Mouse (Mus musculus) testis, postnatal 14 days (tissue): ENCODE results near the gene Hvcn1.

Source experiments
- DNase-seq: peaks from one replicate; pipeline ENCODE4 v3.0.0; 2021; ENCODE audit warnings: low spot score

The Hvcn1 gene

DNA sequence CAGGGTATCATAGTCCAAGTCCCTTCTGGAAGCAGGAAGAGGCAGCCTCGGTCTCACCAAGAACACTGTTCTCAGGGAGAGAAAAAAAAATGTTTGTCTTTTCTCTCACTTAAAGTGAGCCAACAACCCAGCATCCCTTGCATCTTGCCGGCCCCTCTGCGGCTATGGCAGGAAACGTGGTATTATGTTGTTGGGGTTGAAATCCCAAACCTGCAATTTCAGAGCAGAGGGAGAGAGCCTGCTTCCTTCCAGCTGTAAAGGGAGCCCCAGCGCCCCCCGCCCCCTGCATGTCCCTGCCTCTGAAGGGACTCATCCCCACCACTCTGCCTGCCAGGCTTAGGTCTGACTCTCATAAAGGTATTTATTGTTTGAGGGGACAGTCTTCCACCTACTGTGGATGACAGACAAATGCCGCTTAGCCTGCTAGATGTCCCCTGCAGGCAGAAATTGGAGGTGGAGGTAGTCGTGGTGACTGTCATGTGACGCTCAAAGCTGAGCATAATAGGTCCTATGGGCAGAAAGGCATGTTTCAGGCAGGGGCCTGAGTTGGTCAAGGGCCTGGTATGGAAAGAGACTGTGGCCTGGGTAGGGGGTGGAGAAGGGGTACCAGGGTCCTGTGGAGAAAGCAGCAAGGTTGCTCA lies 28.7 kb downstream of the Hvcn1 start:
- DNase-seq, result no peak

DNA sequence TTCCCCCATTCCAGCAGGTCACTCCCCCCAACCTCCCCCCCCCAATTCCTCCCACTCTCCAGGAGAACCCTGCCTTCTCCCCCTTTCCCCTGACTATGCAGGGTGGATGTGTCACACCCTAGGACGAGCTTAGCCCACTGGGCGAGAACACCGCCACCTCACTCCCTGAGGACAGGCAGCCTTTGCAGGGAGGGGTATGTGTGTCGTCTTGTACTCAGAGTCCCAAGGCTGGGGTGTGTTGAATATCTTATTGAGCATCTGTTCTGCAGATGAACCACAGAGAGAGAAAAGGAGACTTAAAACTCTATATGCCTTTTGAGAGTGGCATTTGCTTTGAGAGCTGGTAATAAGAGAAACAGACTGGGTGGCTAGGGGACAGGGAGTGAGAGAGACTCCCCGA lies 30.6 kb downstream of the Hvcn1 start:
- DNase-seq, result no peak

DNA sequence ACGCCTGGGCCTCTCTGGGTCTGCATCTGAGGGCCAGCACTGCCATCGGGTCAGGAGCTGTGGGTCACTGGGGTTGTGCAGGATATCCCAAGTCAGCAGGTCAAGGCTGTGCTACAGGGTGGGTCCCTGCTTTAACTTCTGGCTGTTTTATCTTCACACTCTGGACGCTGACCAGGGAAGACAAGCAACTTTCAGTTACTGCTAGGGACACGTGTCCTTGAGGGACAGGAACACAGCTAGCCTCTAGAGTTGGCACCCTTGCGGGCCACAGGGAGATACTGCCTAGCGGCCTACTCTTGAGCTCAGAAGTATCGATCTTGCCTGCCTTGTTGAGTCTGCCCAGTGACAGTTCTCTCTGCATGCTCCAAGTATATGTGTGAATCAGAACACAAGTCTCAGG lies 33.0 kb downstream of the Hvcn1 start:
- peak; percentile 76 for DNase-seq

DNA sequence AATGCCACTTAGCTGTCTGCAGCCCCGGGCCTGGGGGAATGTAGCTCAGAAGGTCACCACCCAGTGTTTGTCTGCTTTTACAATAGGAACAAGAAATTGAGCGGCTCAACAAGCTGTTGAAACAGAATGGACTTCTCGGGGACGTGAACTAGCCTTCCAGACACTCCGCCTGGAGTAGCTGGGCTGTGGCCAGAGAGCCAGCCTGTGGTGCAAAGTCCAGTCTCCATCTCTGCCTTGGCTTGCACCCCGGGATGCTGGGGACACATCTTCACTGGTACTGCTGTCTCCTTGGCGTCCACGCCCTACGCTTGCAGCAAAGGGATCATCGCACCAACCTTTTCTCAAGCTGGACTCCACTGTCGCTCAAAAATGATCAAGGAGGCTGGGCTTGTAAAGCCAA lies 33.9 kb downstream of the Hvcn1 start:
- DNase-seq, result no peak

DNA sequence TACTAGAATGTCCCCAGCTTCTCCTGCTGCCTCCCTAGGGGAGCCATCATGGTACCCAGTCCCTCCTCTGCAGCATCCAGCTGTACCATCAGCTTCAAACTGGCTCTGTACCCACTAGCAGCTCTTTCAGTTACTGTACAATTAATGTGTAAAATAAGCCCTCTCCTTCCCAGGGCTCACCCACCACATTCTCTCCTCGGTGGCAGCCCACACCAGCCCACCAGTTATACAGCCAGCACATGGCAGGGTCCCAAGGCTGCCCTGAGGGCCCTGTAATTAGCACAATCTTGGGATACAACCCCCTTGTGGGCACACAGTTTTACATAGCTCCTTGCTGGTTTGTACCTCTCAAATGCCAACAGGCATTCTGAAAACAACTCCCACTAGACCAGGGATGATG lies 34.4 kb downstream of the Hvcn1 start:
- DNase-seq, result no peak

DNA sequence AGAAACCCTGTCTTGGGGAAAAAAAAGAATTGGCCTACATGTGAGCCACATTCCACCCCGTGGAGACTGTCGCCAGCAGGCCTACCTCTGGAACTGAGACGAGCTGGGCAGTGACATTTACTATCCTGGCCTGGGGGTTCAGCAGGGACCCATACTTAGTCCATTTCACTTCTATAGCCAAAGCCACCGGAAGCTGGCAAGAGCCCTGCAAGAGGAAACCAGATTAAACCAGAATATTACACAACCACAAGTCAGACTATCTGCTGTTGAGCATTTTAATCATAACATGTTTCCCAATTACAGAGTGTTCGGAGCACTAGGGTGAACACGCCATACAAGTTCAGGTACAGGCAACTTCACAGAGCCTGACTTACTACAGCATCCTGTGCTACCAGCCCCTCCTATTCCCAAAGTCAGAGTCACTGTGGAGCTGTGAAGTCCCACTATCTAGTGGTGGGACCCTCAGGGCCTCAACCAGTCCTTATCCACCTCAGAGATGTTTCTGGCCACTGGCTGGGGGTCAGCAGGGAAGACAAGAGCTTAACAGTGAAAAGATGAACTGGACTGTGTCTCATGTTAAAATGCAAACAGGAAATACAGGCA lies 36.0 kb downstream of the Hvcn1 start:
- no peak for DNase-seq

- no peak for DNase-seq
These were observed 37.3 kb downstream of the Hvcn1 start for GRCm38 (mm10) chr5:122243781-122244523.

DNA sequence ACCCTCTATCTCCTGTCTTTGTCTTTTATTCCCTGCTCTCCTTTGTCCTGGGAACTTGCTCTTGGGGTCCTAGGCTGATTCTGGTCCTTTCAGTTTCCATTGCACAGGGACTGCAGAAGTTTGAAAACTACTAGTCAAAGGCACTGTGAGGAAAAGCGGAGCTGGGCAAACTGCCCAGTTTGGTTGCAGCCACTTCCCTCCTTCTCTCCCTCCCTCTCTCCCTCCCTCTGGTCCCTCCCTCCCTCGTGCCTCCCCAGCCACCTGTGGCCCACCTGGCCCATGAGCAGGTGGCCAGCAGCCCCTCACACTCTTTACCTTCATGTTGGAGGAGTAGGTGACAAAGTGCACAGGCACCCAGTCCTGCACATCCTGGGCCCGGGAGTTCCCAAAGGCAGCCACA lies 38.6 kb downstream of the Hvcn1 start:
- DNase-seq, result no peak

- no peak for DNase-seq
These were observed 40.1 kb downstream of the Hvcn1 start for GRCm38 (mm10) chr5:122246547-122247167.

DNA sequence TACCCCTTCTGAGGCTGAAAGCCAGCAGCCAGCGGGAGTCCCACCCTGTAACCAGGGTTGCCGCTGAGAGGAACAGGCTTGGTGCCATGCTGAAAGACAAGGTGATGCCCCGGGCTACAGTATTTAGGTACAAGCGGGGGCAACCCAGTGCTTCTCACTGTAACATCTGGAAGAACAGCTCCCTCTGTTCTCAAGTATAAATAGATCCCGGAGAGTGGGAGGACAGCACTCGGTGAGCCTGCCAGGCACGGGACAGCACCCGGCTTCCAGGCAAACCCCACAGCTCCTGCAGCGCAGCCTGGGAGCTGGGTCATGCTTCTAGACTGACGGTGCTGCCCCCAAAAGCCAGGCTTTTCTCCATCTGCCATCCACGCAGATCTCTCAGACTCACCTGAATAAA lies 40.9 kb downstream of the Hvcn1 start:
- peak; percentile 77 for DNase-seq

GRCm38 (mm10) chr5:122247934-122248333 lies 41.3 kb downstream of the Hvcn1 start:
- DNase-seq, result no peak

GRCm38 (mm10) chr5:122249281-122249680 lies 42.7 kb downstream of the Hvcn1 start:
- no peak for DNase-seq

DNA sequence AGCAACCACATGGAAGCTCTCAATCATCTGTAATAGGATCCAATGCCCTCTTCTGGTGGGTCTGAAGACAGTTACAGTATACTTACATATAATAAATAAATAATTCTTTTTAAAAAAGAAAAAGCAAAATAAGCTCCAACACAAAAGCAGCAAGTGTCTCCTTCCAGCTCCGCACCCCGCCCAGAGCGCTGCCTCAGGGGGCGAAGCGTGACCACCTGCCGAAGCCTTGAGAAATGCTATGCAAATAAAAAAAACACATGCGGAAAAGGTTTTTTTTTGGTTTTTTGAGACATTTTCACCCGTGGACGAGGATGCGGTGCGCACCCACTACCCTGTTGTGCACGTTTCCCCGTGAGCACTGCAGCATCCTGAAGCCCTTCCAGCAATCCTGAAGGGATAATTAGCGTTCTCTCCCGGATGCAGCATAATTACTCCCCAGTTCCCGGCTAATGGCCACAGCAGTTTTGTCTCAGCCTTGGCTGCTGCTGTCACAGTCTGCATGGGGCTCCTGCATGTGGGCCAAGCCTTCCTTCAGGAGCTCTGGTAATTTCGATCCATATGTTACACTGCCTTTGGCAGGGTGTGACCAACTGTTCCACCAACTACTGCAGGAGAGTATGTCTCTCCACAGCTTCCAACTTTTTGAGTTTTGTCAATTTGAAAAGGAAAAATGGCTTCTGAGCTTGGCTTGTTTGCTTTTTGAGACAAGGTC lies 45.4 kb downstream of the Hvcn1 start:
- no peak for DNase-seq

DNA sequence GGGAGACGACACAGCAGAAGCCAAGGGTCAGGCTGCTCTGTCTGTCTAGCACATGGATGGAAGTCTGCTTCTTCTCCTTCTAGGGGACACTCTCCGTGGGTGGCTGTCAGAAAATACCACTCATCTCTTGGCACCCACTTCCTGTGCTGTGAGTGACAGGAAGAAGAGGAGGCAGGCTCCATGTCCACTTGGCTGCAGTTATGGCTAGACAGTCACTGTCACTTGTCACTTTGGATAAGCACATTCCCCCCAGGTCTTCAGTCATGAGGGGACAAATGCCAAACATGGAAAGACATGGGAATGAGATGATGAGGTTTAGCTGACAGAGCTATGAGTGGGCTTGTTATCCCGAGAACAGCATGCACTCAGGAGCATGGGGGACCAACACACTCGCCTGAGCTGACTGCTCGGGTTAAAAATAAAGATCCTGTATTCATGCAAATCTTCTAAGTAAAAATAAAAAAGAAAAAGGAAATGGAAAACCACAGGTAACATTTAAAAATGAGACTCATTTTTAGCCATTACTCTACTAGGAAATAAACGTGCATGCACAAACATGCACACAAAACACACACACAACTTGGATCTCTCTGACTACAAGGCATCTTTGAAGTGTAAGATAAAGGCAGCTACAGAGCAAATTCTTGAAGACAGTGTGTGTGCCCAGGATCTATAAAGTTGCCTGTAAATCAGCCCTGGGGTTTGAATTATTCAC lies 51.6 kb downstream of the Hvcn1 start:
- DNase-seq, result no peak

GRCm38 (mm10) chr5:122262104-122262503 lies 55.5 kb downstream of the Hvcn1 start:
- no peak for DNase-seq

DNA sequence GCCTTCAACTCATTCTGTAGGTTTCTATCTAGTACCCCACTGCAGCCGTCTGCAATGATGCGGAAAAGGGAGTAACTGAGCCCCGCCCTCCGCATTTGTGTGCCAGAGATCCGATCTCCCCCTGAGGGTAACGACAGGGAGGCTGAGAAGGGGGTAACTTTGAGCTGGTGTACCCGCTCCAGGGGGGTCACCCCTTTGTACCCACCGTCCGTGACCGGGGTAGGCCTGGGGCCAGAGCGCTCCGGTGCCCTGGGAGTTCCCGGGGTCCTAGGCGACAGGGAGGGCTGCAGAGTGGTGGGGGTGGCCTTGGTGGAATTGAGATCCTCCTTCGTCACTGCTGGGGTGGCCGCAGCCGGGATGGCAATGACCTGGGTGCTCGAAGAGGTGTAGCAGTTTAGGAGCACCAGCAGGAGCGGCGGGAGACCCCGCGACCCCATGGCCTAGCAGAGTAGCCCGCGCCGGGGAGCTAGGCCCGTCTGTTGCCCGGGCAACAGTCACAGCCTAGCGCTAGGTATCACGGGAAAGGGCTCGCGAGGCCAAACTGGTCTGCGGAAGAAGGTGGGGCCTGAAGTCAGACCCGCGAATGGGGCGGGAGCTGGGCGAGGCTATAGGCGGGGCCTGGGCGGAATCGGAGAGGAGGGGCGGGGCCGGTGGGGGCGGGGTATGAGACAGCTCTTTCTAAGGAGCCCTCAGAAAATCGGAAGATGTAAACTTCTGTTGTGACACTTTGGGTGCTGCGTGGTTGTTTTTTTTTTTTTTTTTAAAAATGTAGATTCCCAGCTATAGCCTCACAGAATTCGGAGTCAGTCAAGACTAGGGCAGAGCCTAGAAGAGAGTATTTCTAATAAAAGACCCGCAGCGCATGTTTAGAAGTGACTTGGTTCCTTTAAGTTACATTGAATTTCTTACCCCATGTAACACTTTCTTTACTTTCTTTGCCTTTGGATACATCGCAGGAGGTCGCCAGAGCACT lies 57.6 kb downstream of the Hvcn1 start, which contains the start of gene Tctn1:
Tctn1 (minus strand) TSS at position 528 of the 973 bp plus-strand sequence.
- peak; percentile 93 for DNase-seq

- no peak for DNase-seq
These were observed 58.6 kb downstream of the Hvcn1 start for GRCm38 (mm10) chr5:122265187-122265586.

- no peak for DNase-seq
These were observed 59.3 kb downstream of the Hvcn1 start for GRCm38 (mm10) chr5:122265942-122266341.

GRCm38 (mm10) chr5:122267136-122267535 lies 60.5 kb downstream of the Hvcn1 start:
- no peak for DNase-seq

- DNase-seq, result no peak
These were observed 61.3 kb downstream of the Hvcn1 start for GRCm38 (mm10) chr5:122267899-122268298.
